Mouse (Mus musculus): ENCODE results near the gene Cyp2j9.
"Not testable (repeated sequence)": the region's sequence is repeated elsewhere in the genome, so short reads cannot be mapped to it uniquely, and the experiment has no call there.

The Cyp2j9 gene

GRCm38 (mm10) chr4:96590911-96591790 lies at the start of gene Cyp2j9:
Cyp2j9 (minus strand) TSS chr4:96591578.
- peak; percentile 58 for DNase-seq (ENCODE audit: low spot score)

DNA sequence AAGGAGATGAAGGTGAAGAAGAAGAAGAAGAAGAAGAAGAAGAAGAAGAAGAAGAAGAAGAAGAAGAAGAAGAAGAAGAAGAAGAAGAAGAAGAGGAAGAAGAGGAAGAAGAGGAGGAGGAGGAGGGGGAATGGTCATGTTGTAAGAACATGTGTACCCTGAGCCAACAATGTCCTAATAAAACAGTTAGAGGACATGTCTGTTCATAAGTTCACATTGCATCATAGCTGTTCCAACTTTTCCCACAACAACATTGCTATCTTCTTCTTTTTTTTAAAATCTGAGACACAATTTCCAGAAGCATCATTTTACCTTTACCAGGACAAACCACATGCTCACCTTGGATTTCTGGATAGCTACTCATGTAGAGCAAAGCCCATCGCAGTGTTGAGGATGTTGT lies 44.1 kb upstream of the Cyp2j9 start:
- DNase-seq (ENCODE audit: low spot score) = no peak

- no peak for DNase-seq (ENCODE audit: low spot score)
These were observed 31.1 kb upstream of the Cyp2j9 start for GRCm38 (mm10) chr4:96622474-96622873.

- DNase-seq (ENCODE audit: low spot score) = no peak
These were observed 393 bp upstream of the Cyp2j9 start for GRCm38 (mm10) chr4:96591791-96592150.

DNA sequence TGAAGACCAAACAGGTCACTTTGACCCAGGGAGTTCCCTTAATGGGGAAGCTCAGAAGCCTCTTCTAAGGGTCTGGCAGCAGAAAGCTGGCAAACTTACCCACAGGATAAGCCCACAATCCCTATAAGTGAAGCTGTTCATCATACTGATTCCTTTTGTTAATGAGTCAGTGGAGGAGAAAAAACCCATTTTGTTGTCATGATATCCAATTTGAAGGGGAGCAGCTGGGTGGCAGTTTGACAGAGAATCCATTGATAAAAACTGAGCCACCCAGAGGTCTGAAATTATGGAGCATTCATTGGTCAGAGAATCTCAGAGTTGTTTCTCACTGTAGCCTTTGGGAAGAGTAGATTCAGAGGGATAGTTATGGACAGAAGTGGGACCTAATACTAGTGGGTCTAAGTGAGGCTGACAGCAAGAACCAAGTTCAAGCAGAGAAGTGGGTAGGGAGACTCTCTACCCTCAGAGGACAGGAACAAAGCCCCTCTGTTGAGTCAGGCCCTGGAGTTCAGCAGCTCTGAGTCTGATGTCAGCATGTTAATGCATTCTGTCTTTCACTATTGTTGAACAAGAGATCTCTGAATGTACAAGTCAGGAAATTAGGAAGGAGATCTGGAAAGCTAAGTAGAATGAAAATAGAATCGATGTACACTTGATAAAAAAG lies 9.8 kb downstream of the Cyp2j9 start:
- no peak for DNase-seq (ENCODE audit: low spot score)

DNA sequence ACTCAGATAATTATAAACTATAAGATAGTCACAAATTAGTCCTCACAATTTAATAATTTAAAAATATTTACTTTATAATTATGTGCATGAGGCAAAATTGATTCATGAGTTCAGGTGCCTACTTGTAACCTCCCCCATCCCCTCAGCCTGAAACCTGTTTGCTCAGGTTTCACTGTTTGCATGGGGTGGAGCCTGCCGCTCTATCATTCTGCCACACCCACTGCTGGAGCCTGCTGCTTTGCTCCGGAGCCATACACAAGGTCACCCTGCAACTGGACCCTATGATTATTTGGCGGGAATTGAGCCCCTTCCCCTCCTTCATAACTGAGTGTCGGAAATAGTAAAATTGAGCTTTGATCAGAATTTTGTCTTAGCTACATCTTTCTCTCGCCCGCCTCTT lies 11.0 kb downstream of the Cyp2j9 start:
- DNase-seq (ENCODE audit: low spot score) = not testable (repeated sequence)

DNA sequence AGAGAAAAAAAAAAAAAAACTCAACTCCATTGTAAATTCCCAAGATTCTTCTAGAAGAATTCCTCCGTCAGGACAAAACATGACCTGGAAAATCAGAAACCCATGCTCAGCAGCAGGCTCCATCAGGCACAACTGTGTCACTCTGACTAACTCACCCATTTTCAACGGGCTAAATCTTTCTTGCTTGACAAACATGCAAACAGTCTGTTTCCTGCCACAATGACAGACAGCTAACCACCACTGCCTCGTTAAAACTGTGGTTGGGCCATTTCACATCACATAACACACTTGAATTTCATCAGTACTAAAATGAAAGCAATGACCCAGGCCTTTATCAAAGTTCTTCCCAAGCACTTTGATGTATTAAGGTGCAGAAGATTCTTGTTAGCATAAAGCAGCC lies 21.9 kb downstream of the Cyp2j9 start:
- no peak for DNase-seq (ENCODE audit: low spot score)

DNA sequence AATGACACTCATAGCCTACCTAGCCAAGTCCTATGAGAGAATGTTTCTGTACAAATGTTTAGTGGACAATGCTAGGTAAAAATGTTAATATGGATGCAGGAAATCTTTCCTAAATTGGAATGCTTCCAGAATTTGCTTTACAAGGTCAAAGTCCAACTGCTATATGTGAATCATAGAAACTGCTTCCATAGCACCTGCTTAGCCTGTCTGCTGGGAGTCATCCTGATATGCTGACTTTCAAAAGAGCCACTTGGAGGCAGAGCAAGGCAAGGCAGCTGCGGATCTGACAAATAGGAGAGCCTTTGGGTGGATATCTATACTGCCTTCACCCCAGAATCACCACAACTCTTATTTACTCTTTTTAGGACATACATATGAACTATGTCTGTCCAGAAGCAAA lies 23.4 kb downstream of the Cyp2j9 start:
- DNase-seq (ENCODE audit: low spot score) = no peak

DNA sequence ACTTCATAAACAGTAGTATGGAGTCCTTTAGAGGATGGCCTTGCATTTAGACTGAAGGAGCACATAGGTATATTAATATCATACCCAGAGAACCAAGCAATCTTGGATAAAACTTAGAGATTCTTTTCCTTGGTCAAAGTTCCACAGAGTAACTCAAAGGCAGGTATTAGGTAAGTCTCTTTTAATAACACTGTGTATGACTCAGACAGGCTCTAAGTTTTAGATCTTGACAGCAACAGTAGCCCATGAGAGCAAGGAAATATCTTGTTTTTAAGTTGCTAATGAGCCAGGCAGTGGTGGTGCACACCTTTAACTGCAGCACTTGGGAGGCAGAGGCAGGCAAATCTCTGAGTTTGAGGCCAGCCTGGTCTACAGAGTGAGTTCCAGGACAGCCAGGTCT lies 25.6 kb downstream of the Cyp2j9 start:
- DNase-seq (ENCODE audit: low spot score) = no peak

GRCm38 (mm10) chr4:96560464-96560863 lies 30.9 kb downstream of the Cyp2j9 start:
- DNase-seq (ENCODE audit: low spot score) = no peak

- DNase-seq (ENCODE audit: low spot score) = no peak
These were observed 31.6 kb downstream of the Cyp2j9 start for GRCm38 (mm10) chr4:96559781-96560180.

DNA sequence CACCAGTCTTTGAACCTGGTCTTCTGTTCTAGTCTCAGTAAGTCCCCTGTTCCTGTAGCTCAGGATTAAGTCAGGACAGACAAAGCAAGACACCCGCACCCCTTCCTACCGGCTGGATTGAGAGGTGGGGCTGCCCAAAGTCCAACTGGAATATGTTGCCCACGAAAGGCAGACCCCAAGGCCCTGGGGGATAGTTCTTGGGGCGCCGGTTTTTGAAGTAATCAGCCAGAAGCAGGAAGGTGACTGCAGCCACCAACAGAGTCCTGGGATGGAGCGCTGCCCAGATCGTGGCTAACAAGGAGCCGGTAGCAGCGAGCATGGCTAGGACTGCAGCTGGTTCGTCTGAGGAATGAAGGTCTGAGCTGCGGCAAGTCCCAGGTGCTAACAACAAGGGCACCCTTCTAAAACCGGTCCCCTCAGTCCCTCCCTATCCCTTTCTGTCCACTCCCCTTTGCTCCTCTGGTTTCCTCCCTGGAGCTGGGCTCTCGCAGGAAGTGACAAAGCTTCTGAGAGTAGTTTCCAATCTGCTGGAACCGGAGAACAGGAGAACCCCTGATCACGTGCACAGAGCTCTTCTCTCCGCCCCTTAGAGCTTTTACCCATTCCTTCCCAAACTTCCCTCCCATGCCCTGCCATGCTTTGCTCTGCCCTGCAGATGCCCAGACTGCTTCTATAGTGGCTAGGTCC lies 38.1 kb downstream of the Cyp2j9 start, which contains the start of gene Cyp2j6:
TSS of gene Cyp2j6 (minus strand) at position 529 of the 687 bp plus-strand sequence.
- peak; percentile 15 for DNase-seq (ENCODE audit: low spot score)

- no peak for DNase-seq (ENCODE audit: low spot score)
These were observed 39.8 kb downstream of the Cyp2j9 start for GRCm38 (mm10) chr4:96551619-96552018.

DNA sequence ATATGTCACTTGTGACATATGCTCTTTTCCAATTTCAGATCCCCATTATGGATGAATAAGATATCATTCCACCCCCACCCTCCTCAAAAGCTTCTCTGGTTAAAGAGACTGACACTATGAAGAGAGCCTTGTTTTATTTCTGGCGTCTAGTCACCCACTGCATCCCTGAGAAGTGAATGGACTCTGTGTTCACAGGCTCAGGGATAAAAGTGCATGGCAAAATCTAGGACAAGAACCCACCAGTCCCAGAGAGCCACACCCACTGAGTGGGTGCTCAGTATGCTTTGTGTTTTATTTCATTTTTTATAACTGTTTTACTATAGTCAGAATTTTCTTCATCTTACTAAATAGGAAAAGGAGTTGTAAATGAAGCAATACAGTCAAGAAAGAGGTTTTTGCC lies 45.4 kb downstream of the Cyp2j9 start:
- DNase-seq (ENCODE audit: low spot score) = no peak

DNA sequence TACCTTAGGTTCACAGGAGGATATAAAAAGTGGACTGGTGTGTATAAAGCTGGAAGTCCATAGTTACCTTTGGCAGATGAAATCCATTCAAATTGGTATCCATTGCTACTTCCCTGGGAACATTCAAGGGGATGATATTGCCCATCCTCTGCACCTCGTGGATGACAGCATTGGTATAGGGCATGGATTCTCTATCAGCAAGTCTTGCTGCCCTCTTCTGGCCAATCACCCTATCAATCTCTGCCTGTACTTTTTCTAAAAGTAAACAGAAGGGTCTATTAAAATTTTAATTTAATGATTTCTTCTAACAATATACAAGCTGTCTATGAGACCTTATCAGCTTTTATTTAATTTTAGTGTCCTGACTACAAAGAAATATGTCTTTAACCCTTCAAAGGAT lies 65.6 kb downstream of the Cyp2j9 start:
- DNase-seq (ENCODE audit: low spot score) = no peak

DNA sequence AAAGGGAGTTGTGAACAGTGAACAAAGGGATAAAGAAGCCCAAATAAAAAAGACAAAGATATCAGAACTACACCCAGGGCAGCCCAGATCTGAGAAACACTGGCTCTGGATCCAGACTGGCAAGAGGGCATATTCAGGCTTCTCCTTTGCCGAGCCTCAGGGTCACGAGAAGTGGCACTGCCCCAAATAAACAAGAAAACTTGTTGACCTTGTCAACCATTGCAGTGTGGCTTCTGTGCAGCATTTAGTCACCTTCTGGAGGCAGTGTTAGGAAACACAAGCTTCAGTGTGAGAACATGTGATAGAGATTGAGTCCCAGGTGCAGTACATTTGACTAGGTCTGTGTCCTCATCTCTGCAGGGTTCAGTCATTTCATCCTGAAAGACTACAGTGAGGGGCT lies 69.1 kb downstream of the Cyp2j9 start:
- DNase-seq (ENCODE audit: low spot score) = no peak

Measured in ovary, postnatal 14 days (tissue).